Mouse (Mus musculus) mature B cell (primary cell): Measurements from ENCODE around the gene Fnbp1.

Experiments used
- in situ Hi-C: fragments of 300-500 bp; cut with MboI; formaldehyde crosslinking; loops from 2 replicates; pipeline ENCODE4 v1.14.3; 2019

The Fnbp1 gene

DNA sequence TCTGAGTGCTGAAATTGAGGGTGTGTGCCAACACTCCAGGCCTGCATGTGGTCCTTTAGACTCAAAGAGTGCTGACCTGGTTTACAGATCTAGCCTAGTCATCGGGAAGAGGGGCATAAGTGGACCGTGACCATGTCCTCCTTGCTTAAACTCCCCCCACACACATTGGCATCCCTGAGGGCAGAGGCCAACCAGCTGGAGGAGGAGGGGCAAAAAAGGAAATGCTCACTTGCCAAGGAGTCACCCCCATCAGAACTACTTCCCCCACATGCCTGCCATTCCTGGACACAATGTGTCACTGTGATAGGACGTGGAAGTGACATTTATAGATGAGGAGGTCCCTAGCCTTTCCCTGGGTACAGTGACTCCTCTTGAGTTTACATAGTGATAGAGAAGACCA lies 116.3 kb downstream of the Fnbp1 start:
- in situ Hi-C loops: no loop called here

DNA sequence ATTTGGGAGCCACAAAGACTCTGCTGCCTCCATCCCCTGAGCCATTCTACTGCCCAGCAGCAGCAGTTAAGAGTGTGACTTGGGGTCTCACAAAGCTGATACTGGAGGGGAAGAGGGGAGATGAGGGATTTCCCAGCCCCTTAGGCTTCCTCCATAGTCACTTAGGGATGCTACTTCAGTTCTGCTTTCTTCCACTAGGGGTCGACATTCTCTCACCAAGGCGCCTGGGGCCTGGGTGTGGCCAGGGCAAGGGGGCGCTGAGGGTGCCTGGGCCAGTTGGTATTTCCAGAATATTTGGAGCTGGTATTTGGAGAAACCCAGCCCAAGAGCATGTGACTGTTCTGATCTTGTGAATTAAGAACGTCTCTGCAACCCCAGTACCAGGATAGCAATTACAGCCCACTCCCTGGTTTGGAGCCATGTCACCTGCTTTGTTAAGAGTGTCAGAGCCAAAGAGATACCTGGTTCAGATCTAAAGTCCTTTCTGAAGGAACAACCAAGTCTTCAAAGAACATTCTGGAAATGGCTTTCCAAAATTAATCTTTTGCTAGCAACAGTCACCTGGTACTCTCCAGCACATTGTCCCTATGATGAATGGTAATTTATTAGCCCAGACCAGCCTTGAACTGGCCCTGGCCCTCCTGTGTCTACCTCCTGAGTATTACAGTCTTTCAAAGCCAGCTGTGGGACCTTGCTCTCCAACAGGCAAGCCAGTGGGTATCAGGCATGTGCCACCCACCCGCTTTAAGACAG lies 117.0 kb downstream of the Fnbp1 start:
- in situ Hi-C loops: no loop called here

DNA sequence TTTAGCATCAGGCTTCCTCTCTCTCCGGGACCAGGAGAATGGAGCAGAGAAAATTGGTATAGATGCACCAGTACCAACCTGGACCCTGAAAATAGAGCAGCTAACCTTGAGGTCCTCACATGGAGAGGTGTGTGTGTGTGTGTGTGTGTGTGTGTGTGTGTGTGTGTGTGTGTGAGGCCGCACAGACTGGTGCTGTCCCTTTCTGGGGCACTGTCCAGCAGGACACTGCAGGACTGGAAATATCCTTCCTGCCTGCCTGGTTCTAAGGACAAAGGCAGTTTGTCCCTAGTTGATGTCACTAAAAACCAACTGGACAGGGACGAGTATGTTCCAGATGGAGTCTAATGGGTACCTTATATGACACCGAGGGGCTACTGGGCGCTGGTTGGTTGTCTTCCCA lies 117.9 kb downstream of the Fnbp1 start:
- in situ Hi-C loops: no loop called here

DNA sequence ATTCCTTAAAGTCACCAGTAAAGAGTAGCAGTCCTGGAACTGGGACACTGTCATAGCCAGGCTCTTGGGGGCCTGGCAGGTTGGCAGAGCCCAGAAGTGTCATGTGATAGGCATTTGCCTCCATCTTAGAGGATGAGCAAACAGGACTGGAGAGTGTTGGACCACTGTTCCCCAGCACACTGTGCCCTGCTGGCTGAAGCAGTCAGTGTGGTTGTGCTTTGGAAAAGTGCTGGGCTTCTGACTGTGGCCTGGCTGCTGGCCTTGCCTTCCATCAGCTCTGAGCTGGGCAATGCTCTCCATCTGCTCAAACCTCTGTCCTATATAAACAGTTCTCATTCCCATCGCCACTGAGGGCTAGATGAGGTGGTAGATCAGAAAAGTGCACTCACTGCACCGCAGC lies 121.6 kb downstream of the Fnbp1 start:
- in situ Hi-C loops: no loop called here

DNA sequence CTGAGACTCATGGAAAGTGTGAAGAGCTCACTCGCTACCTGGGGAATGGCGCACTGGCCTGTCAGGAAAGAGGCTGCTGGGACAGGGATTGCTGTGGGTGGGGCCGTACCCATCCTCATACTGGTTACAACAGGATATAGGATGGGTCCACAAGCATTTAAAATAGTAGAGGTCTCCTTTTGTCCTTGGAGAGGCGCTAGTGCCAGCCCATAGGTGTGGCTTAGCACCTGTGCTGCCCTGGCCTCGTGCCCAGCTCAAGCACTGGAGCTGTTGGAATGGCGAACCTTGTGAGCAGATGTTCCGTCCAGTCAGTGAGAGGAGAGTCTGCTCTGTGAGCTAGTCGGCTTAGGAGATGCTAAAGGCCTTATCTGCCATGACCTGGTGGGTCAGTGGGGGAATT lies 122.8 kb downstream of the Fnbp1 start:
- in situ Hi-C loops: no loop called here

DNA sequence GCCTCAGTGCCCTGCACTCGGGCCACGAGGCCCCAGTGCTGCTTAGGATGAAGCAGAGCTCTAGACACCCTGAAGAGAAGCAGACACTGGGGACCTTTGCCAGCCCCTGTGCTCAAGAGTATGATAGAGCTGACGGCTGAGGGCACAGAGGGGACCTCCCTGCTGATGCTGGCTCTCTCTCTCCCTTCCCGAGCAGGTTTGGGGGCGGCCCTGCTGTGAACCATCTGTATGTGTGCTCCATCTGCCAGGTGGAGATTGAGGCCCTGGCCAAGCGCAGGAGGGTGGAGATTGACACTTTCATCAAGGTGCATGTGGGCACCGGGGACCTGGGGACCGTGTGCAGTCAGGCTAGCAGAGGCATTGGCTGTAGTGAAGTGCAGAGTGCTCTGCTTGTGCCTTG lies 123.3 kb downstream of the Fnbp1 start:
- in situ Hi-C loops: no loop called here

DNA sequence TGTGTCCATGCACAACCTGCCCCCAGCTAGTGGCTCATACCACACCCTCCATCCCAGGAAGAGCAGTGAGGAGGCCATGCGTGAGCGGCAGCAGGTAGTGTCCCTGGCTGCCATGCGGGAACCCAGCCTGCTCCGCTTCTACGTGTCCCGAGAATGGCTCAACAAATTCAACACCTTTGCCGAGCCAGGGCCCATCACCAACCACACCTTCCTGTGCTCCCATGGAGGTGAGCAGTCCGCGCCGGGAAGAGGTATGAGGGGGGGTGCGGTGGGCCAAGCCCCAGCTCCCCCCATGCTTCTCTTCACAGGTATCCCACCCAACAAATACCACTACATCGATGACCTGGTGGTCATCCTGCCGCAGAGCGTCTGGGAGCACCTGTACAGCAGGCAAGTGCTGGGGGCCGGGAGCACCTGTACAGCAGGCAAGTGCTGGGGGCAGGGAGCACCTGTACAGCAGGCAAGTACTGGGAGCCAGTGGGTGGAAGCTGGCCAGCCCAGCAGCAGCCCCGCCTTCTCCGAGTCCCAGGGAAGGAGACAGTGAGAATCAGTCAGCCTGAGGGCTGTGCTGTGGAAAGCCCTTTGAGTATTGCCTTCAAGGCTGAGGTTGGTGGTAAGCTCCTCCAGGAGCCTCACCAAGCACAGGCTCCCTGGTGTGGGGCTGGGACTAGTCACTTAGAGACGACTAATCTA lies 124.0 kb downstream of the Fnbp1 start:
- in situ Hi-C loops: no loop called here

DNA sequence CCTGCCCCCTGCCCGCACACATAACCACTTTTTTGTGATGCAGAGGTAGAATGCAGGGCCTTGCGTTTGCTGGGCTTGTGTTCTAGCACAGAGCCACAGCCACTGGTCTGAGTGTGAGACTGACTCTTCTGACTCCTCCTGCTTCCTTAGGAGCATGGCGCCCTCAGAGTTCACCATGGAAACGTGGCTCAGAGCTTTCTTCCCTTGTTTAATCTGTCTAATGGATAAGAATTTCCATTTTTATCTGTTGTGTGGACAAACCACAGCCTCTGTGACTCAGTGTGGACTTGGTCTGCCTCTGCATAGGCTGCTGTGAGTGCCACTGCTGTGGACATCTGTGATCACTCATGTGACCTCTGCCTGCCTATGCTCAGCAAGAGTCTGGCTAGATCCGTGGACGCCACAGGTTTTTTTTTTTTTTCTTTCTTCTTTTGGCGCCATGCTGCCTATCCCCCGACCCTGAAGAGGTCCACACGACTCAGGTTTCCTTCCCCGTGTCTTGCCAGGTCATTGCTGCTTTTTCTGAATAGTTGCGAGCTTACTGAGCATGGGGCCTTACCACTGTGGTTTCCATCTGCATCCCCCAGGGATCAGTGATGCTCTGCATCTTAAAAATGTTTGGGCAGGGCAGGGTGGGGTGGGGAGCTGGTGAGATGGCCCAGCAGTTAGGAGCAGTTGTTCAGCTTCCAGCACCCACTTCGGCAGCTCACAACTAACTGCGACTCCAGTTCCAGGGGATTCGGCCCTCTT lies 128.3 kb downstream of the Fnbp1 start:
- in situ Hi-C loops: no loop called here

DNA sequence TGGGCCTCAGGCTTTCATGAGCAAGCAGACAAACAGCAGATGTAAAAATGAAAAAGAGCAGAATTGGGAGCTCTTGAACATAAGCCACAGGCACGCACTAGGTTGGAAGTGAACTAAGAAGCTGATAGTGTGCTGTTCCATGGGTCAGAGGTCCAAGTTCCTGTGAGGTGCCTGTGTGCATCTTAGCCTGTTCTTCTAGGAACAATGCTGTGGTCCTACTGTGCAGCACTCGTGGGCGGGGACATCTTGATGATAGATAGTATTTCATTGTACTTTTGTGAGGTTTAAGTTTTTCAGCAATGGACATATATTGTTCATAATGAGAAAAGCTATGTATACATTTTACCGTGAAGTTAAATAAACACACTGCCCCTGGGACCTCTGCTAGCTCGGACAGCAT lies 134.6 kb downstream of the Fnbp1 start:
- in situ Hi-C loops: no loop called here

DNA sequence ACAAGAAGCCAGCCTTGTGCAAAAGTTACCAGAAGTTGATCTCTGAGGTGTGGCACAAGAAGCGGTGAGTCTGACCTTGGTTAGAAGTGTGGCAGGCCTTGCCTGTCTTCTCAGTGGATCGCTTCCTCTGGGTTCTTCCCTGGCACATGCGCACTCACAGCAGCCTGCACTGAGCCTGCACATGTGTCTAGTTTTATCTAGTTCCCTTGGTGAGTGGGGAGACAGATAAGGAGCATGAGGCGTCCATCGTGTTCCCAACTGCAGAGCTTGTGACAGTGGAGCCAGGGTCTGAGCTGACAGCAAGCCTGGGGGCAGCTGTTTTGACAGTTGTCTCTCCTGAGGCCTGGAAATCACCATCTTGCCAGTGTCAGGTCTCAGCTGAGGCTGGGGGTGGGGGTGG lies 135.4 kb downstream of the Fnbp1 start:
- in situ Hi-C loops: no loop called here

DNA sequence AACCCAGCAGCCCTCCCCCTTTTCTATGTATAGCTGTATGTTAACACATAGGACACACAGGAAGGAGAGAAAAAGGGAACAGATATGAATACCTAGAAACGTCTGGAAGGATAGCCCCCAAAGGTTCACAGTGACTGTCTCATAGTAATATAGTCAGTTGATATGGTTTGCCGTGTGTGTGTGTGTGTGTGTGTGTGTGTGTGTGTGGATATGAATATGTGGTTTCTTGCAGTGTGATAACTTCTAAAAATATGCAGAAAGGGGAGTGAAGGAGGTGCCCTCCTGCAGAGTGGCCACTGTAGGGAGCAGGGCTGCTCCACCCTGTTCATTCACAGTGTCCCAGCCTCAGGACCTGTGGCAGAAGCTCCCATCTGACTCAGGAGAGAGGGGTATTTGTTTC lies 136.4 kb downstream of the Fnbp1 start:
- in situ Hi-C loops: no loop called here

DNA sequence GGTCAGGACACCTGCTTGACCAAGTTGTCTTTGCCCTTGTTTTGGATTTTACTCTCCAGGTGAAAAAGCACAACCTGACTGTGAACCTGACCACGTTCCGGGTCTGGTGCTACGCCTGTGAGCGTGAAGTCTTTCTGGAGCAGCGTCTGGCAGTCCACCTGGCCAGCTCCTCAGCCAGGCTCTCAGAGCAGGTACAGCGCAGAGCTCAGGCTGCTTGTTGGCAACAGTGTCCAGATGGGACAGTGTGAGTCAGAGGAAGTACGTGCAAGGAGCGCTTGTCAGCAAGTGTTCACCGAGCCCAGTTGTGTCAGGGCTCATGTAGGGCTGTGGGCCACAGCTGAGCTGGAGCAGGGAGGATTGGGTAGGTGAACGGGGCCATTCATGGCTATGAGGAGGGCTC lies 139.0 kb downstream of the Fnbp1 start:
- in situ Hi-C loops: no loop called here

DNA sequence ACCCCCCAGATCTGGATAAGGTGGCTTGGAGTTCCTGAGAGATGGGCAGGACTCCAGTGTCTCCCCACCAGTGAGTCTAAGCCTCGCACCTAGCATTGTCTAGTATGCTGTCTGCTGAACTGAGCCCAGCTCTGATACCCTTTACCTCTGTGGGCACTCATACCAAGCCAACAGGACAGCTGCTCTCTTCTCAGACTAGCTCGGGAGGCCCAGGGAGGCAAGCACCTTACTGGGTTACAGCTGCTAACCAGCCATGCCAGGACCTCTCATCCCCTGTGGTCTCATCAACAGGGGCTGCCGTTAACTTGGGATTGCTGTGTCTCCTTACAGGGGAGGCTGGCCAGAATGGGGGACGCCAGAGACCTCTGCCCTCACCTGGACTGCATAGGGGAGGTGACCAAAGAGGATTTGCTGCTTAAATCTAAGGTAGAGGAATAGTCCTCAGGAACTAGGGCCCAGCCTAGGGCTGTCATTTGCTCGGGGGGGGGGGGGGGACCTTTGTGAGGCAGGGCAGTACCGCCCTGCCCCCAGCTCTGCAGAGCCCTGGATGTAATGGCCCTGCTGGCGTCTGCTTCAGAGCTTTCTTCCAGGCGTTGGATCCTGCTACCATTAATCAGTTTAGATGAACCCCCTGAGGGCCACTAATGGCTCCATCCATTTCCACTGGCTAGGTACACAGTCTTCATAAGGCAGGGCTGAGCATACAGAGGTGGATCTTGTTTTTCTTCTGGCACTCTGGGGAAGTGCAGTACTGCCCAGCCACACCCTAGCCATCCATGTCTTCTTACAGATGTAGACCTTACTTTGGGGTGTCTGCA lies 143.2 kb downstream of the Fnbp1 start:
- in situ Hi-C loops: no loop called here

DNA sequence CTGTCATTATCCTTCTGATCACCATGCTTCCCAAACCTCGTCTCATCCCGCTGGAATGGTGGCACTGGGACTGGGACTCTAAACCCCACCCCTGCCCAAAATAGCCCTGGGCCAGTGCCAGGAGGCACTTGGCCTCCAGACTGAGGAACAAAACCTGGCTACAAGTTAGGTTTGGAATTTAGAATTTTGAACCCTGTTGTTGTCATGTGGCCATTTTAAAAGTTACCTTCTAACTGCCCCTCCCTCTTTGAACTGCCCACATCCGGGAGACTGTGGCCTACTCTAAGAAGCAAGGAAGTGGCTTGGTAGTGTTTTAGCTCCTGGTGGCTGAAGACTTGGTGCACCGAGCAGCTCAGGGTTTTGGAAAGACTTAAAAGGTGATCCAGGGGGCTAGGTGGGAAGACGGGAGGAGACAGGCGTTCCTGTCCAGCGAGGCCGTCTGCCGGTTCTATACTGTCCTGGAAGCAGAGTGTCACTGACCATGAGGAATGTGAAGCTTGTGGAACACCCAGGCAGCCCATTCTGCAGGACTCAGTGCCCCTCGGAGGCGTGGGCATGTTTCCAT lies 146.3 kb downstream of the Fnbp1 start:
- in situ Hi-C loops: no loop called here

DNA sequence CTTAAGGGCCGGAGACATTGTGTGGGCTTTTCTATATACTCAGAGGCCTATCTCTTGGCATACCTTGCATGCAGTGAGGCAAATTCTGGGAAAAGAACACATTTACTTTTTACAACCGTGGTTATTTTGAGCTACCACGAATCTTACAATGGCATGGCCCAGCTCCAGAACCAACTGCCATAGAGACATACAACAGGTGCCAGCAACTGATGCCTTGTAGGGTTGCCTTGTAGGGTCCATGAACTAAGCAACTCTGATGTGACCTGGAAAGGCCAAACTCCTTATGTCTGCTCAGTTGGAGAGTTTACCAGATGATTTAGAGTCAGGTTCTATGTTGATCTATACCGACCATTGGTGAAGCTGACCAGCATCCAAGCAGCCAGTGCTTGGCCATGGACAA lies 147.0 kb downstream of the Fnbp1 start:
- in situ Hi-C loops: no loop called here

DNA sequence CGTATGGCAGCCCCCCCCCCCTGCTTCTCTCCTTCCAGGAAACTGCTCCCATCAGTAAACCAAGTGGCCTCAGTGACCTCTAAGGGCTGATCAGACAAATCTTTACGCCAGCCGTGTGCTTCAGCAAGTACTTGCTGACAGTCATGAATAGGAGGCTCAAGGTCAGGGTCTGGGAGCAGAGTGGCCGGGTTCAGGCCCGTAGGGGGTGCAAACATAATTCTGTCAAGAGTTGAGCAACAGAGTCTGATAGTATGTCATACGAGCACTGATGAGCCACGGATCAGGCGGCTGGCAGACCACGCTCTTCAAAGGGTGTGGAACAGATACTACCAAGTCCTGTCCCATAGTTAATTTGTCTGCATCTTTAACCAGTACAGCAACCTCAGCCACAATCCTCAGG lies 151.6 kb downstream of the Fnbp1 start:
- in situ Hi-C loops: no loop called here

DNA sequence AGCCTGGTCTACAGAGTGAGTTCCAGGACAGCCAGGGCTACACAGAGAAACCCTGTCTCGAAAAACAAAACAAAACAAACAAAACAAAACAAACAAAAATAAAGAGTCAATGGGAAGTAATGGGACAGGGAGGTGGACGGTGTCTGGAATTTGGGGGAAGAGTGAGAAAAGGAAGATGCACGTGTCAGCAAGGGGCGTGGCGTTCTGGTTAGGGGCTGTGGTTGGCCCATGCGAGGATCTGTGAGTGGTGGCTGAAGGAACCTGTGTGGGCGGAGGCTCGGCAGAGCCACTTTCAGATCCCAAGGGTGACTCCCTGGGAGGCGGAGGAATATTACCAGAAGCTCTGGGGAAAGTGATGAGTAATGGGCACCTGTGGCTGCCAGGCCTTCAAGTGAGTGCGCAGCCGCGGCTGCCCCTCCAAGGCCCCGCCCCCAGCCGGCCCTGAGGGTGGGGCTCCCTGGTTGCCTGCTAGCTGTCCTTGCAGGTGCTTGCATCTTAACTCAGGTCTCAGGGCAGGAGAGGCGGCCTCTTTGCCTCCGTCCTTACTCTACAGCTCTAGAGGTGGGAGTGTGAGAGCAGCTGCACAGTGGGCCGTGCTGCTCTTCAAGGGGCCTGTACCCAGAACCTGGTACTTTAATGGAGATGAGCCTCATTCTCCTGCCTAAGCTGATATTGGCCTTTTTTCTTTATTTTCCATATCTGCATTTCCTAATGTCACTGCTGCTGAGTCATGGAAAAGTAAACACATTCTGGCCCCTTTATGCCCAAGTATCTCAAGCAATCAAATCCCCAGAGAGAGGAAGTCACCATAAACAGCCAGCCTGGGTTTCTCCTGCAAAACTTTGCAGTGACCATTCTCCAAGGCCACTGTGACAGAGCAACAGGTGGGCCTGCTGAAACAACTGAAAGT lies 156.4 kb downstream of the Fnbp1 start:
- in situ Hi-C loops: no loop called here

DNA sequence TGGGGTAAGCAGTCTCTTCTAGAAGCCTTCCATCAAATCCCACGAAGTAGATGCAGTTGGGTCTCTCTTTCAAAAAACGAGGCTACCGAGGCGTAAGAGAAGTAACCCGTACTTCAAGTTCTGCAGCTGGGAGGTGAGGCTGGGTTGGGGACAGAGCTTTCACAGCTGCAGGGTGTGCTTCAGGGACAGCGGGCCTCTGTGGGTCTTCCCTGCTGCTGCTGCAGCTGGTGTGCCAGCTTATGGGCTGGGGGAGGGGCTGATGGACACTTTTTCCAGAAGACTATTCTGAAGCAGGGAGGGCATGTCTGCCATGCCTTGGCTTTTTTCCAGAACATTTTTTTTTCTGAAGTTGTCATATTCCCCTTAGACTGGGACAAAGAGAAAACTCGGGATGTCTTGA lies 158.8 kb downstream of the Fnbp1 start:
- in situ Hi-C loops: no loop called here

DNA sequence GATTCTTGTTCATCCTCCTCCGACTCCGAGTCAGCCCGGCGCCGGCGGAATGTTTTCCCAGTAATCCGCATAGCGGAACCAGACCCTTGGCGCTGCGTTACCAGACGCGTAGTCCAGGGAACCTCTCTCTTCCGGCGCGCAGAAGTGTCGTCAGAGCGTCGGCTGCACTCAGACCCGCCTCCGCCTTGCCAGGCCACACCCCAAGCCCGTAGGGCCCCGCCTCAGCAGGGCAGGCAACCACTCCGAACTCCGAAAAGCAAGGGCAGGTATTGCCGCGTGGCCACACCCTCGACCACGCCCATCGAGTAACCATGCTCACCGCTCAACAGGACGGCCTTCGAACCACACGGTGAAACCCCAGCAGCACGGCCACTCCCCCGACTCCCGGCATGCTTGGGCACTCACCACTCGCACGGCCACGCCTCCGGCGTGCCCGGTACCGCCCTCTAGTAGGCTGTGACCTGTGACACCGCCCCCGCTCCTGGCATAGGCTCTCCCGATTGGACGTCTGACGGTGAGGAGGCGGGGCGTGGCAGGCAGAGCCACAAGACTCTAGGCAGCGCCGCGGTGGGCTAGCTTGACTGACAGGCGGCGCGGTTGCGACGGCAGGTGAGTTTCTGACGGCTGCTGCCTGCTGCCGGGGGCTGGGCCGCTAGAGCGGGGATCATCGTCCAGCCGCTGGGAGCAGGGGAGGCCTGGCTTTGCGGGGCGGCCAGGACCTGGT lies 159.9 kb downstream of the Fnbp1 start, which contains the start of the genes BC005624 and Usp20:
TSS of gene BC005624 (minus strand) at position 412 of the 724 bp plus-strand sequence.
TSS of gene Usp20 (plus strand) at position 490 of the 724 bp plus-strand sequence.
- in situ Hi-C loops: no loop called here
